Mouse (Mus musculus): ENCODE results near the gene Zfp36l1. TPM values are rescaled to one million over a fixed set of nuclear protein-coding genes. Genes with fewer than 3 reads are reported as not detected.

Zfp36l1 gene
- polyA plus RNA-seq, 1 experiment, result 251 TPM

DNA sequence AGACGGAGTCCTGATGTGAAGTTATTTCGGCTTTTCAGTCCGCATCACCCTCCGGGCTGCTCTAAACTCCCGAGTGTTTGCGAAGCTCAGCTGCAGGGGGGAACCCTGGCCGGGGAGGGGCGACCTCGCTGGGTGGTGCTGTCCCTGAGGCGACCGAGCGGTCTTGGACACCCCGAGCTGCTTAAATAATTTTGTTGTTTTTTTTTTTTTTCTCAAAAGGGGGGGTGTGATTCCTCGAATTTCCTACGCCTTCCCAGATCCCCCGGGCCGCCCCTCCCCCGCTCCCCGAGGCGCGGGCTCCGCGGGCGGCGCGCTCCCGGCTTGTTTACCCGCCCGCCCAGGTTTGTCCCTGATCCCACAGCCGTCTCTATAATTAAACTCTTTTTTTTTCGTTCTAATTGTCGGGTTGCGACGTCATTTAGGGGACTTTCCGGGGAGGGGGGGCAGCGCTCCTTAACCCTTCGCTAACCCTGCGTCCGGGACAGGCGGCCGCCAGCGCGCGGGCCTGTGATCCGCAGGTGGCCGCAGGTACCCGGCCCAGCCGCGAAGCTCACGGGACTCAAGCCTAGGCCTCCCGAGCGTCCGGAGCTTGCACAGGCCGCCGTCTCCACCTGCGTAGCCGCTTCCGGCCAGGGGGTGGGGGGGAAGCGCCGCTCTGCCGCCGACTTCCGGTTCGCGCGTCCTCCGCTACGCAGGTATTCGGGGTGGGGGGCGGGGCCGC lies 2.5 kb upstream of the Zfp36l1 start:
- WGBS, result under 1% methylated on average over 71 of the region's 71 CpGs
- DNase-seq (ENCODE audit: low read depth in 1 of 2, low spot score in 2 of 2), result peak; percentile 86 to 90
- H3K4me3 ChIP-seq (ENCODE audit: extremely low read depth, insufficient read depth, insufficient read length), result peak overlapping the region; percentile 77
- no peaks in the 10 kb centered on the region for H3K27me3 ChIP-seq (ENCODE audit: control insufficient read depth, insufficient read depth, low read length)
- H3K36me3 ChIP-seq (ENCODE audit: control insufficient read depth, insufficient read depth, low read length), result peaks cover 18% of the 10 kb centered on the region
- H3K4me1 ChIP-seq (ENCODE audit: control insufficient read depth, insufficient read depth, insufficient read length), result peaks cover 9% of the 10 kb centered on the region
- TF ChIP-seq POLR2A (IDR thresholded peaks at IDR 0.05; ENCODE audit: low read depth, low read length), result peak; percentile 29
- TF ChIP-seq CTCF (IDR thresholded peaks at IDR 0.05; ENCODE audit: extremely low read depth, insufficient read depth, insufficient read length, insufficient replicate concordance), result no peak
- peak overlapping the region; percentile 100 for H3K27ac ChIP-seq (ENCODE audit: insufficient read depth, low read length)

DNA sequence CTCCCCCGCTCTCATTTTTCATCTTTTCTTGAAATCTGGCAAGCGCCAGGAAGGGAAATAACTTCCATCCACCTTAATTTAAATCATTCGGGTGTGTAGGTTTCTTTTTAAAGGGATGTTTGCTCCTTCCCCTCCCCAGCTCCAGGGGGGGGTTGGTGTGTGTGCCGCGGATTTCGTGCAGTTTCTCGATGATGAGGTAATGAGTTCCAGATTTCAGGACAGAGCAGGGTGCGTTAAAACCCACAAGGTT lies 2.0 kb upstream of the Zfp36l1 start:
- Histone ChIP-seq H3K27me3 (ENCODE audit: control insufficient read depth, insufficient read depth, low read length) (no peaks in the 10 kb centered on the region), H3K4me1 (ENCODE audit: control insufficient read depth, insufficient read depth, insufficient read length) (peaks cover 13% of the 10 kb centered on the region), H3K4me3 (ENCODE audit: extremely low read depth, insufficient read depth, insufficient read length) (peak overlapping the region; percentile 77), H3K27ac (ENCODE audit: insufficient read depth, low read length) (peak overlapping the region; percentile 100), H3K36me3 (ENCODE audit: control insufficient read depth, insufficient read depth, low read length) (peaks cover 22% of the 10 kb centered on the region)
- DNase-seq (ENCODE audit: low read depth in 1 of 2, low spot score in 2 of 2), result no peak
- WGBS, result under 1% methylated on average over 8 of the region's 8 CpGs
- TF ChIP-seq CTCF (IDR thresholded peaks at IDR 0.05; ENCODE audit: extremely low read depth, insufficient read depth, insufficient read length, insufficient replicate concordance) (no peak), POLR2A (IDR thresholded peaks at IDR 0.05; ENCODE audit: low read depth, low read length) (no peak)

DNA sequence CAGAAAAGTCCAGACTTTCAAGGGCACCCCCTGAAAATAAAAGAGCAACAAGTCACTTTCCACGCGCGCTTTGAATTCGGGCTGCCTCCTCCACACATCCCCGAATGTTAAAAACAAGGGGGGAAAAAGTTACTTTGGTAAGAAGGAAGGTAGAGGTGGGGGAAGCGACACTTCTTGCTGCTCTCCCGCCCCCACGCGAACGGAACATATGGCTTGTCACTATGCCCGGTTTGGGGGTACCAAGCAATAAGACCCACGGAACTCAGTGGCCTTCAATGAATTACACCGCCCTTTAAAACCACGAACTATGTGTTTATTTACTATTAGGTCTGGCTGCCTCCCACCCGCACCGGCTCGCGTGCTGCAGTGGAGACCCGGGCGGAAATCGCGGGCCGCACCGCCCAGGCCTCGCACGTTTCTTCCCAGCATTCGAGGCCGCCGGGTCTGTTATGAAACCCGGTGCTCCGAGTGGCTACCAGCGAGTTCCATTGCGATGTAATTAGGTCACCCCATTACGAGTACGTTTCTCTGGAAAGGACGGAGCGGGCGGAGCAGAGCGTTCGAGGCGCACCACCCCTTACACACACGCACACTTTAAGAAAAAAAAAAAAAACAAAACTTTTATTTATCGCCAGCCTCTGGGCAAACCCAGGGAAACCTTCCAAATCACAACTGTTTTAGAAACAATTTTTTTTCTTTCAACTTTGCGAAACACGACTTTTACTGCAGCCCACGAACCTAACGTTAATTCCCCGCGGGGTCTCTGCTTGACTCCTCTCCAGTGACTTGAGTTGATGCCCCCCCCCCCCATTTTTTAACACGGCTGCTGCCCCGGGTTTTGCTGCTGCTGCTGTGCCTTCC lies 1.4 kb upstream of the Zfp36l1 start:
- peak; percentile 30; the same call in 1 of the 2 replicates for TF ChIP-seq POLR2A (IDR thresholded peaks at IDR 0.05; ENCODE audit: low read depth, low read length)
- TF ChIP-seq CTCF (IDR thresholded peaks at IDR 0.05; ENCODE audit: extremely low read depth, insufficient read depth, insufficient read length, insufficient replicate concordance), result no peak
- peak overlapping the region; percentile 77 for H3K4me3 ChIP-seq (ENCODE audit: extremely low read depth, insufficient read depth, insufficient read length)
- DNase-seq (ENCODE audit: low read depth in 1 of 2, low spot score in 2 of 2), result peak in 1 of 2 experiments; percentile 72
- H3K4me1 ChIP-seq (ENCODE audit: control insufficient read depth, insufficient read depth, insufficient read length), result peaks cover 16% of the 10 kb centered on the region
- peaks cover 25% of the 10 kb centered on the region for H3K36me3 ChIP-seq (ENCODE audit: control insufficient read depth, insufficient read depth, low read length)
- peak overlapping the region; percentile 100 for H3K27ac ChIP-seq (ENCODE audit: insufficient read depth, low read length)
- H3K27me3 ChIP-seq (ENCODE audit: control insufficient read depth, insufficient read depth, low read length), result no peaks in the 10 kb centered on the region
- WGBS, result under 1% methylated on average over 51 of the region's 51 CpGs

DNA sequence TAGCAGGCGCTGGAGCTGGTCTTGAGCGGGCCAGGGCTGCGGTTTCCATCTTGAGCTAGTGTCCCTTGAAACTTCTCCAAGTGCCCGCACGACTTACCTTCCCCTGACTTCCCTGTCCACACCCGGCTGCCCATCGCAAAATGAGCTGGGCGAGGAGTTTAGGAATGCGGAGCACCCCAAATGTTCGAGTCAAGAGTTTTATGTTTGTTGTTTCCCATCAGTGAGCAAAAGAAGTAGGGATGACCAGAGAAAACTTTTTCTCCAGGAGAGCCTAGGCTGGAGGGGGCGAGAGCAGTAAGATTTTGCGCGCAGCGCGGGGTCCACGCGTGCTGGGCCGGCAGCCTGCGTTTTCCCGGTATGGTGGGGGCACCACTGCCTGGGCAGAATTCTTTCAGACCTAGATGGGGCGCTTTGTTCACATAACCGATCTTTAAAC lies 791 bp upstream of the Zfp36l1 start:
- DNase-seq (ENCODE audit: low read depth in 1 of 2, low spot score in 2 of 2), result peak in 1 of 2 experiments; percentile 44
- under 1% methylated on average over 22 of the region's 22 CpGs for WGBS

DNA sequence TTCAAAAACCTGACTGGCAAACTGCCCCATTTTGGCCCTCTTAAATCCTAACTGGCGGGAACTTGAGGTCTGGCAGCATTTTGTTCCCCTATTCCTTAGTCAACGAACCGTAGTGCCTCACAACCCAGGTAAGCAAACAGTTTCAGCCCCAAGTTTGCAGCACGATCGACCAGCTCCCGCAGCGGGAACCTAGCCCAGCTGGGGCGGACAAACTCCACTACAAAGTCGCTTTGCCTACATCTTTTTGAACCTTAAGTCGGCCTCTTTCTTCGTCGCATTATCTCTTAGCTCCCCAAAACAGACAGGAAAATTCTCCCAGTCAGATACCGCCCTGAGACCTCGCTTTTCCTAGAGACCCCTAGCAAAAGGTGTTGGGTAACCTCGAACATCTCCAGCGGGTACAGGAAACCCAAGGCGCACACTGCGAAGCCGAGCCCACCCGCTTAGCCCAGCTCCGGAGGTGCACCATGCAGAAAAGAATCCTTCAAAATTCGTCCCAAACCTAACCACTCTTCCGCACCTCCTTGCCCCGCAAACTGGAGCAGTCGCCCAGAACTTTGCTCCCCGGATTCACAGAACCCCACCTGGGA lies 647 bp downstream of the Zfp36l1 start:
- Histone ChIP-seq H3K4me1 (ENCODE audit: control insufficient read depth, insufficient read depth, insufficient read length) (peaks cover 9% of the 10 kb centered on the region), H3K27ac (ENCODE audit: insufficient read depth, low read length) (peak overlapping the region; percentile 94), H3K27me3 (ENCODE audit: control insufficient read depth, insufficient read depth, low read length) (no peaks in the 10 kb centered on the region), H3K36me3 (ENCODE audit: control insufficient read depth, insufficient read depth, low read length) (peaks cover 32% of the 10 kb centered on the region), H3K4me3 (ENCODE audit: extremely low read depth, insufficient read depth, insufficient read length) (peak overlapping the region; percentile 77)
- WGBS, result under 1% methylated on average over 26 of the region's 26 CpGs
- DNase-seq (ENCODE audit: low read depth in 1 of 2, low spot score in 2 of 2), result peak in 1 of 2 experiments; percentile 53
- peak; percentile 14; the same call in 1 of the 2 replicates for TF ChIP-seq POLR2A (IDR thresholded peaks at IDR 0.05; ENCODE audit: low read depth, low read length)
- TF ChIP-seq CTCF (IDR thresholded peaks at IDR 0.05; ENCODE audit: extremely low read depth, insufficient read depth, insufficient read length, insufficient replicate concordance), result no peak

More for the DNA sequence above, 791 bp upstream of the Zfp36l1 start:
- H3K27me3 ChIP-seq (ENCODE audit: control insufficient read depth, insufficient read depth, low read length), result no peaks in the 10 kb centered on the region
- peaks cover 13% of the 10 kb centered on the region for H3K4me1 ChIP-seq (ENCODE audit: control insufficient read depth, insufficient read depth, insufficient read length)
- H3K4me3 ChIP-seq (ENCODE audit: extremely low read depth, insufficient read depth, insufficient read length), result peak overlapping the region; percentile 77
- H3K36me3 ChIP-seq (ENCODE audit: control insufficient read depth, insufficient read depth, low read length), result peaks cover 29% of the 10 kb centered on the region
- H3K27ac ChIP-seq (ENCODE audit: insufficient read depth, low read length), result peak overlapping the region; percentile 100
- TF ChIP-seq CTCF (IDR thresholded peaks at IDR 0.05; ENCODE audit: extremely low read depth, insufficient read depth, insufficient read length, insufficient replicate concordance) (no peak), POLR2A (IDR thresholded peaks at IDR 0.05; ENCODE audit: low read depth, low read length) (no peak)

DNA sequence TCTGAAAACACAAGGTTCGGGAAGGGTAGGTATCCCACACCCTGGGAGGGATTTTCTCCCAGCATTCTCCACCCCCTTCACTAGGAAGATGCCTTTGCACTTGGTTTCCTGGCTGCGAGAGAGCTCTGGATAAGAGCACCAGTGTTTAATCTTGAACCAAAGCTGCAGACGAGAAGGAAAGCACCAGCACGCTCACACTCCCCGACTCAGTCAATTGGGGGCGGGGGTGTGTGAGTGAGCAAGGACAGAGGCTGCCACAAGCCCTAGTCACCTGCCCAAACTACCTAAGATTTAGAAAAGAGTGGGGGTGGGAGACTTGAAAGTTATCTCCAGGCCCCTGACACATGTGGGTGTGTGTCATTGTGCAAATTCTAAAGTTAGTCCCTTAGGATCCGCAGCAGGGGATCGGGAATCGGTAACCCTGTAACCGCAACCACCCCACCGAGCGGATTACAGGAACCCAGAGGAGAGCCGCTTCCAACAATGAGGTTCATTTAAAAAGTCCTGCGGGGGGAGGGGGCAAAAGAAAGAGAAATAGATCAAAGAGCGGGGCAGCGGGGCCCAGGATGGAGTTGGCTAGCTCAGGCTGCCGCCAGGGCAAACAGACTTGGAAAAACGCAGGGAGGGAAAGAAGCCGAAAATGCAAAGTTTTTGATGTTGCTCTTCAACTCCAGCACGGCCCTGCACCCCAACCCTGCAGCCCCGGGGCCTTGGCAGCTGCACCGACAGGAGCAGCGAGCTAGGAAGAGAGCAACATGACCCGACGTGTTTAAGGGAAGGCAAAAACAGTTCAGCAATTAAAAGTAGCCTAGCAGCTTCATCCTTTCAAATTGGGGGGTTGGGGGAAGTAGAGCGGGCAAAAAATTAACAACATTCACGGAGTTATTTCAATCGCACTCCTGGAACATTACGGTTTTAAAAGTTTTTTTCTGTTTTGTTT lies 1.4 kb downstream of the Zfp36l1 start:
- peak overlapping the region; percentile 94 for H3K27ac ChIP-seq (ENCODE audit: insufficient read depth, low read length)
- no peak for DNase-seq (ENCODE audit: low read depth in 1 of 2, low spot score in 2 of 2)
- no peaks in the 10 kb centered on the region for H3K27me3 ChIP-seq (ENCODE audit: control insufficient read depth, insufficient read depth, low read length)
- 2% methylated on average over 29 of the region's 29 CpGs for WGBS
- TF ChIP-seq POLR2A (IDR thresholded peaks at IDR 0.05; ENCODE audit: low read depth, low read length) (no peak), CTCF (IDR thresholded peaks at IDR 0.05; ENCODE audit: extremely low read depth, insufficient read depth, insufficient read length, insufficient replicate concordance) (no peak)
- H3K36me3 ChIP-seq (ENCODE audit: control insufficient read depth, insufficient read depth, low read length), result peaks cover 34% of the 10 kb centered on the region
- peaks cover 9% of the 10 kb centered on the region for H3K4me1 ChIP-seq (ENCODE audit: control insufficient read depth, insufficient read depth, insufficient read length)
- H3K4me3 ChIP-seq (ENCODE audit: extremely low read depth, insufficient read depth, insufficient read length), result peak overlapping the region; percentile 77

All from spleen, adult 2 months (tissue).